Mouse (Mus musculus): ENCODE results near the gene Nrxn2. TPM values are rescaled to one million over a fixed set of nuclear protein-coding genes. Genes with fewer than 3 reads are reported as not detected.

Nrxn2 gene
- polyA plus RNA-seq, 1 experiment = 2.9 TPM

- Histone ChIP-seq H3K4me1 (ENCODE audit: control insufficient read depth, insufficient read depth, insufficient read length, low read length) (peaks cover 11% of the 10 kb centered on the region), H3K27ac (ENCODE audit: insufficient read depth, low read depth, low read length) (peak within 1 kb of the TSS; percentile 35), H3K36me3 (ENCODE audit: control insufficient read depth, insufficient read depth, low read length) (no peaks in the 10 kb centered on the region), H3K4me3 (ENCODE audit: low read depth, low read length) (peak within 1 kb of the TSS; percentile 71), H3K27me3 (ENCODE audit: control insufficient read depth, insufficient read depth, low read length) (peaks cover 30% of the 10 kb centered on the region)
- 2% methylated on average over 86 of the region's 87 CpGs for WGBS
- no peak for TF ChIP-seq POLR2A (IDR thresholded peaks at IDR 0.05; ENCODE audit: low read depth, low read length)
- no peak for TF ChIP-seq CTCF (IDR thresholded peaks at IDR 0.05; ENCODE audit: extremely low read depth, insufficient read length, insufficient replicate concordance, low read depth, low read length)
Observed at GRCm38 (mm10) chr19:6399285-6400095, 19.0 kb upstream of the Nrxn2 start, which contains the start of gene Rasgrp2. Gene Rasgrp2, plus strand, starts transcription at chr19:6399340.

- 5% methylated on average over 29 of the region's 29 CpGs for WGBS
- no peak for TF ChIP-seq POLR2A (IDR thresholded peaks at IDR 0.05; ENCODE audit: low read depth, low read length)
- no peak for TF ChIP-seq CTCF (IDR thresholded peaks at IDR 0.05; ENCODE audit: extremely low read depth, insufficient read length, insufficient replicate concordance, low read depth, low read length)
- H3K27ac ChIP-seq (ENCODE audit: insufficient read depth, low read depth, low read length) = peak overlapping the region; percentile 22
Observed at GRCm38 (mm10) chr19:6400096-6401086, 18.1 kb upstream of the Nrxn2 start.

GRCm38 (mm10) chr19:6401131-6401815 is 17.3 kb upstream of the Nrxn2 start:
- peak overlapping the region; percentile 53 for H3K27ac ChIP-seq (ENCODE audit: insufficient read depth, low read depth, low read length)
- peaks cover 13% of the 10 kb centered on the region for H3K4me1 ChIP-seq (ENCODE audit: control insufficient read depth, insufficient read depth, insufficient read length, low read length)
- no peaks in the 10 kb centered on the region for H3K36me3 ChIP-seq (ENCODE audit: control insufficient read depth, insufficient read depth, low read length)
- H3K4me3 ChIP-seq (ENCODE audit: low read depth, low read length) = peak overlapping the region; percentile 60
- 1% methylated on average over 32 of the region's 32 CpGs for WGBS
- no peak for TF ChIP-seq POLR2A (IDR thresholded peaks at IDR 0.05; ENCODE audit: low read depth, low read length)
- TF ChIP-seq CTCF (IDR thresholded peaks at IDR 0.05; ENCODE audit: extremely low read depth, insufficient read length, insufficient replicate concordance, low read depth, low read length) = peak; percentile 78
- peaks cover 30% of the 10 kb centered on the region for H3K27me3 ChIP-seq (ENCODE audit: control insufficient read depth, insufficient read depth, low read length)

More at GRCm38 (mm10) chr19:6400096-6401086, 18.1 kb upstream of the Nrxn2 start:
- Histone ChIP-seq H3K27me3 (ENCODE audit: control insufficient read depth, insufficient read depth, low read length) (peaks cover 30% of the 10 kb centered on the region), H3K36me3 (ENCODE audit: control insufficient read depth, insufficient read depth, low read length) (no peaks in the 10 kb centered on the region), H3K4me1 (ENCODE audit: control insufficient read depth, insufficient read depth, insufficient read length, low read length) (peaks cover 13% of the 10 kb centered on the region), H3K4me3 (ENCODE audit: low read depth, low read length) (peak overlapping the region; percentile 71)

GRCm38 (mm10) chr19:6401951-6402350 is 16.6 kb upstream of the Nrxn2 start:
- H3K27ac ChIP-seq (ENCODE audit: insufficient read depth, low read depth, low read length) = 0 out of 2 replicates have a peak overlapping the region, but pooled peaks have one; percentile 53
- H3K4me1 ChIP-seq (ENCODE audit: control insufficient read depth, insufficient read depth, insufficient read length, low read length) = peaks cover 15% of the 10 kb centered on the region
- TF ChIP-seq CTCF (IDR thresholded peaks at IDR 0.05; ENCODE audit: extremely low read depth, insufficient read length, insufficient replicate concordance, low read depth, low read length) (no peak), POLR2A (IDR thresholded peaks at IDR 0.05; ENCODE audit: low read depth, low read length) (no peak)
- WGBS = 9% methylated on average over 9 of the region's 9 CpGs
- peaks cover 30% of the 10 kb centered on the region for H3K27me3 ChIP-seq (ENCODE audit: control insufficient read depth, insufficient read depth, low read length)
- peak overlapping the region; percentile 60 for H3K4me3 ChIP-seq (ENCODE audit: low read depth, low read length)
- no peaks in the 10 kb centered on the region for H3K36me3 ChIP-seq (ENCODE audit: control insufficient read depth, insufficient read depth, low read length)

GRCm38 (mm10) chr19:6403869-6404268 is 14.7 kb upstream of the Nrxn2 start:
- Histone ChIP-seq H3K4me1 (ENCODE audit: control insufficient read depth, insufficient read depth, insufficient read length, low read length) (peaks cover 19% of the 10 kb centered on the region), H3K36me3 (ENCODE audit: control insufficient read depth, insufficient read depth, low read length) (no peaks in the 10 kb centered on the region), H3K4me3 (ENCODE audit: low read depth, low read length) (no peak overlapping the region), H3K27me3 (ENCODE audit: control insufficient read depth, insufficient read depth, low read length) (peaks cover 23% of the 10 kb centered on the region), H3K27ac (ENCODE audit: insufficient read depth, low read depth, low read length) (no peak overlapping the region)
- 85% methylated on average over 10 of the region's 10 CpGs for WGBS
- TF ChIP-seq CTCF (IDR thresholded peaks at IDR 0.05; ENCODE audit: extremely low read depth, insufficient read length, insufficient replicate concordance, low read depth, low read length) (no peak), POLR2A (IDR thresholded peaks at IDR 0.05; ENCODE audit: low read depth, low read length) (no peak)

GRCm38 (mm10) chr19:6405433-6405832 is 13.1 kb upstream of the Nrxn2 start:
- TF ChIP-seq POLR2A (IDR thresholded peaks at IDR 0.05; ENCODE audit: low read depth, low read length) (no peak), CTCF (IDR thresholded peaks at IDR 0.05; ENCODE audit: extremely low read depth, insufficient read length, insufficient replicate concordance, low read depth, low read length) (no peak)
- Histone ChIP-seq H3K27me3 (ENCODE audit: control insufficient read depth, insufficient read depth, low read length) (peaks cover 13% of the 10 kb centered on the region), H3K27ac (ENCODE audit: insufficient read depth, low read depth, low read length) (no peak overlapping the region), H3K4me1 (ENCODE audit: control insufficient read depth, insufficient read depth, insufficient read length, low read length) (peaks cover 19% of the 10 kb centered on the region), H3K4me3 (ENCODE audit: low read depth, low read length) (no peak overlapping the region), H3K36me3 (ENCODE audit: control insufficient read depth, insufficient read depth, low read length) (no peaks in the 10 kb centered on the region)
- 69% methylated on average over 10 of the region's 10 CpGs for WGBS

Data from small intestine, adult 2 months (tissue).